Mouse (Mus musculus): ENCODE measurements around the gene C8a.

C8a gene

GRCm38 (mm10) chr4:104843546-104843945 is 32.7 kb downstream of the C8a start:
- no peak for DNase-seq (ENCODE audit: low read depth in 2 of 2, low spot score in 2 of 2)

DNA sequence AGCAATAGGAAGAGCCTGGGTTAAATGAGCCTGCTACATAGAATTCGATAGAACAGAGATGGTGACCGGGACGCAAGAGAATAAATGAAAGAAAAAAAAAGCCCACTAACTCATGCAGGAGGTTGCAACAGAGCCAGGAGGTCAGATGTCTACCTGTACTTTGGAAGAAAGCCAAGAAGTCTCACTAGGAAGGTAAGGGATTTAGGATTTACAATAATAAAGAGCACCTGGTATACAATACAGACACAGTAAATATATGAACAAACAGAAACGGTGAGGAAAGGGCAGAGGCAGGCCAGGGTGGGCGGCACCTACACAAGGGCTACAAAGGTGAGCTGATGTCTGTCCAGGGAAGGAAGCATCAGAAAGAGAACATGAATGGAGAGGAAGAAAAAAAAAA is 34.0 kb downstream of the C8a start:
- no peak for DNase-seq (ENCODE audit: low read depth in 2 of 2, low spot score in 2 of 2)

- no peak for DNase-seq (ENCODE audit: low read depth in 2 of 2, low spot score in 2 of 2)
Observed at GRCm38 (mm10) chr4:104838342-104838741, 37.9 kb downstream of the C8a start.

GRCm38 (mm10) chr4:104835096-104835495 is 41.1 kb downstream of the C8a start:
- DNase-seq (ENCODE audit: low read depth in 2 of 2, low spot score in 2 of 2) = no peak

- no peak for DNase-seq (ENCODE audit: low read depth in 2 of 2, low spot score in 2 of 2)
Observed at GRCm38 (mm10) chr4:104828939-104829338, 47.3 kb downstream of the C8a start.

- DNase-seq (ENCODE audit: low read depth in 2 of 2, low spot score in 2 of 2) = no peak
Observed at GRCm38 (mm10) chr4:104824381-104825077, 51.7 kb downstream of the C8a start.

DNA sequence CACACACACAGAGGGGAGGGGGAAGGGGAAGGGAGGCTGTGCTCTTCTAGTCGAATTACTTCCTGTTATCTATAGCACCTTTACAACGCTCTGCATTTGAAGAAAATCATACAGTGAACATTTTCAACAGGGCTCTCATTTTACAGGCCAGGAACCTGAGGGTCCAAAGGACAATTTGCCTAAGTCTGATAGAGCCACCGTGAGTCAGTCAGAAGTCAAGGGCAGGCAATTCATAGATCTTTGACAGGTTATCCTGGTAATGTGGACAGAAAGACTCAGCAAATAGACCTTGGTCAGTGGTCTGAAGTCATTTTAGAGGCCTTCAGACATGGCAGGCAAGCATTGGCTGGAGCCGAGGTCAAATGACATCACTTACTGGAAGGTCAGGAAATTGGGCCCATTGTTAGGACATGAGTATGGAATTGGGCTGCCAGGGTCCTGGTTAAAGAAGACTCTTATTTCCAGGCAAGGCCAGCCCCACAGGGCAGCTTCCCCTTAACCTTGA is 52.5 kb downstream of the C8a start:
- DNase-seq (ENCODE audit: low read depth in 2 of 2, low spot score in 2 of 2) = no peak

DNA sequence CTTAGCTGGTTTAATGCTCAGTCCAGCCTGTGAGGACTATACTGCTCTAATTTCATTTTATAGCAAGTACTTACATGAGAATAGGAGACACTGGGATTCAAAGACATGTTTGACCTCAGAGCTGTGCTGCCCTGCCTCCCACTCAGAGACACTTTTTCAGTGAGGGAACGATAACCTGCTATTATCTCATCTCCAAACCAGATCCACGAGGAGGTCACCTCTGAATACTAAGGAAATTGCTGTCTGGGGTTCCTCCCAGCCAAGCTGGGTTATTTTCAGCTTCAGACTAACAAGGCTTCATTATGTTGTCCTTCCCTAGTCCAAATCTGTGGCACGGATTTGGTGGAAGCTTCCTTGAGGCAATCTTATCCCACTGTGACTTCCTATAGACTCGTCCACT is 56.3 kb downstream of the C8a start:
- no peak for DNase-seq (ENCODE audit: low read depth in 2 of 2, low spot score in 2 of 2)

GRCm38 (mm10) chr4:104818986-104819385 is 57.2 kb downstream of the C8a start:
- DNase-seq (ENCODE audit: low read depth in 2 of 2, low spot score in 2 of 2) = no peak

DNA sequence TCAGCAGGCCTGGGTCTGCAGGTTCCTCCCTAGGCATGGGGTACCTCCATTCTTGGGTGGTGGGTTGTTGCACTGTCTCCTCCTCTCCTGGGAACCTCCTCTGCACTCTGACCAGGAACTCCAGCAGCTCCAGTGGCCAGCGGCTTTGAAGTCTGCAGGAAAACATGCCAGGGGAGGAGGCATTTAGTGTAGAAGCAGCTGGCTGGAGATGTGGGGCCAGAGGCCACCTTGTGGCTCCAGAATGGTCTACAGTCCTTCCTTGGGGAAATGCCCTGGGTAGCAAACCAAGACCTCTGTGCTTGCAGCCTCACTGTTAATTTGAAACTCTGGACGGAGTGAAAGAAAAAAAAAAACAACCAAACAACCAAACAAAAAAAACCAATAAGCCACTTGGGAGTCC is 58.7 kb downstream of the C8a start:
- DNase-seq (ENCODE audit: low read depth in 2 of 2, low spot score in 2 of 2) = no peak

- no peak for DNase-seq (ENCODE audit: low read depth in 2 of 2, low spot score in 2 of 2)
Observed at GRCm38 (mm10) chr4:104816519-104817232, 59.5 kb downstream of the C8a start.

GRCm38 (mm10) chr4:104813617-104814016 is 62.6 kb downstream of the C8a start:
- no peak for DNase-seq (ENCODE audit: low read depth in 2 of 2, low spot score in 2 of 2)

DNA sequence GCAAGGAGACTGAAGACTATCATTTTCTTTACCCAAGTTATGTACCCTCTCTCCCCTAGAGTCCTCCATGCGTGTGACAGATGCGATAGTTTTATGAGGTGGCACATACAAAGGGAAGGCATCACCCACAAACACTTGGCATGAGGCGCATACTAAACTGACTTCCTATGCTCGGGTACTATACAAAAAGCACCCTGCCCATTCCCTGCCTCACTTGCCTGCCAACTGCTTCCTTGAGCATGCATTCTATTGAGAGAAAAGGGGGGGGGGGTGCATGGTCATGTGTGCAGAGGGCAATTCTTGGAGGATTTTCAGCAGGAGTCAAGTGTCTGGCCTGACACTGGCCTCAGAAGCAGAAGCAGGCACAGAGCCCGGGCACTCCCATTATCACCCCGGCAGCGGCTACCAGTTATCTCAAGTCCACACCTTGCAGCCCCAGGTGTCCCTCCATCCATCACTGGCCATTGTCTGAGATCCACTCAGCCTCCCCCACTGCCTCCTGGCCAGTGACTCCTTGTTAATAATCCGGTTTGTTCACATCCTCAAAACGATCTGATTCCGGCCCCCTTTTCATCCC is 65.4 kb downstream of the C8a start:
- DNase-seq (ENCODE audit: low read depth in 2 of 2, low spot score in 2 of 2) = no peak

DNA sequence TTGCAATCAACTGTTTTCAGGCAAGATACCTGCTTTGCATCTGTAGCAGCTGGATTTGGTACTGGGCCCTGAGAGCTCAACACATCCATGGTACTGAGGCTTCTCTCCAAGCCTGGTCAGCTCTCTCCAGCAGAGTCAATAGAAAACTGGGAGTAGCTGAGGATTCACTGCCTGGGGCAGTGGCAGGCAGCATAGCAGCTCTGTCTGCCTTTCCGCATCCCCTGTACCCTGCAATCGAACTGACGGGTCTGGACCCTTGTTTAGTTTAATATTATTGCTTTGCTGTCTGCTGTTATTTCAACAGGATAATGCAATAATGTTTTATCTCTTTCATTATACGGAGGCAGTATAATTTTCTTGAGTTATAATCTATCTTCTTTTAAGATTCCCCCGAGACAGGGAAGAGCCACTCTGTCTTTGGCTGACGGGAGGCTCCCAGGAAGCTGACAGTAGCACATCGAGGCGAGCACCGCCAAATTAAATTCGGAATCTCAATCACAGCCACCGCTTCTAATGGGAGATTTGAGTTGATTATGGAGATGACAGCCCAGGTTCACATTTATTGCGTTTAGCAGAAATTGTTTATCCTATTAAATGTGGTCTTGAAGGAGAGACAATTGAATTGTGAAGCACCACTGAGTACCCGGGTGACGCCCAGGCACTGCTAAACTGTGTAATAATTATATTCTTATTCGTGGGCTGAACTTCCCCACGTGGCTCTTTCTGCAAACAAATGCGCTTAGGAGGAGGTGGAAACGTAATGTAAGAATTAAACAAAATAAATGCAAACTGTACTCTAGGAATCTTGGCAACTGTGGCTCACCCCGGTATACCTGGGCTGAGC is 70.6 kb downstream of the C8a start:
- no peak for DNase-seq (ENCODE audit: low read depth in 2 of 2, low spot score in 2 of 2)

DNA sequence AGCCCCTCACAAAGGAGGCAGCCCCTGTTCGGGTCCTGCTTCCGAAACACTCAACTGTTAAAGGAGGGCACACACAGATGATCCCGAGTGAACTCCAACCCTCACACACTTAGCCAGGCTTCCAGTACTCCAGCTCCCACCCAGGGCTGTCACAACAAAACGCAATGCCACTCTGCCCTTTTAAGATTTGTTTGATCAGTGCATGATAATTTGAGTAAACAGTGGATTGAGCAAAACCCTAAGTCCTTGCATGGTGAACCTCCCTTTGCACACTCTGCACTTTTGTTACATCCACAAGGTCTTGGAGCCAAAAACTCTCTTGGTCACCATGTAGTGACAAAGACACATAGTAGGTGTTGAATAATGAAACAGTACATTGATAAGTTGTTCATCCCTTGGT is 72.1 kb downstream of the C8a start:
- DNase-seq (ENCODE audit: low read depth in 2 of 2, low spot score in 2 of 2) = no peak

DNA sequence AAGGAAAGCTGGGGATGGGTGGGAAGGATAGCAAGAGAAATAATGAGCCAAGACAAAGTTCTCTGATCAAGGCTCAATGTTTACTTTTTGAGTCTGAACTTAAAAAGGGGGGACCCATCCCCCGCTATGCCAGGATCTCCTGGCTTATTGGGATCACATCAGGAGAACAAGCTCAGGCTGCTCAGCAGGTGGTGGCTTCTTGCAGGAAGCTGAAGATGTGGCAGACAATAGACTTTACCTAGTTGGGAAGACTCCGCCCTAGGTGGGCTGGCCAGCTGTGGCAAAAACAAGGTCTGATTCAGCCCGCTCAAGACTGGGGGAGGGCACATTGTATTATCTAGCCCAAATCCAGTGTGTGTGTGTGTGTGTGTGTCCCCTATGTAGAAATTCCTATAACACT is 74.6 kb downstream of the C8a start:
- DNase-seq (ENCODE audit: low read depth in 2 of 2, low spot score in 2 of 2) = no peak

GRCm38 (mm10) chr4:104798951-104799350 is 77.2 kb downstream of the C8a start:
- DNase-seq (ENCODE audit: low read depth in 2 of 2, low spot score in 2 of 2) = no peak

DNA sequence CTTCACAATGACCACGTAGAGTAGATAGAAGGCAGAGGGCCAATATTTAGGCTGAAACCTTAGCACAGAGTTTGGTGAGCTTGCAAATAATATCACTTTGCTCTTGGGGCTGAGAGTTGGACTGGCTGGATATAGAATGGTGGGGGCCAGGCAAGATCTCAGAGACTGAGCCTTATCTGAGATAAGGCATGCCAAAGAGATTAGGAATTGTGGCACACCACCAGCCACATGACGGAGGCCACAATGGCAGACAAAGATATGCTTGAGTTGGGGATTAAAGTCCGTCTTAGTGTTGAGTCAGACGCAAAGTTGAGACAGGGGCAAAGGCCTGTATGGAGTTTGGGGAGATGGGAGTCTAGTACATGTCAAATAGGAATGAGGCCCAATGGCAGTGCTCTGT is 84.1 kb downstream of the C8a start:
- no peak for DNase-seq (ENCODE audit: low read depth in 2 of 2, low spot score in 2 of 2)

DNA sequence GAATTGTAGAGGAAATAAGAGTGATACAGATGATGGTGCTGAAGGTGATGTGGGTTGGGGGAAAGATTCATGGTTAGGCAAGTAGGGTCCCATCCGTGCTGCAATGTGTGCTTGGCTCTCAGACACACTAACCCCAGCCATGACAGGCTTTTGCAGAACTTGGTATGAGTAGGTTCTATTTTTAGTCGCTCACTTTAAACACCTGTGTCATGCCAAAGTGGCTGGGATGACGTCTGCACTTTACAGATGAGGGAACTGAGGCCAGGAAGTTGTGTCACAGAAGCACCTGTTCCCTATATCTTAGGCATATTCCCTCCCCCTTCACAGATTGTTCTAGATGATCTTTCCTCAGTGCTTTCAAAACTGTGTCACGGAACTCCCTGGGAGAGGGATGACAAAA is 93.9 kb downstream of the C8a start:
- DNase-seq (ENCODE audit: low read depth in 2 of 2, low spot score in 2 of 2) = no peak

DNA sequence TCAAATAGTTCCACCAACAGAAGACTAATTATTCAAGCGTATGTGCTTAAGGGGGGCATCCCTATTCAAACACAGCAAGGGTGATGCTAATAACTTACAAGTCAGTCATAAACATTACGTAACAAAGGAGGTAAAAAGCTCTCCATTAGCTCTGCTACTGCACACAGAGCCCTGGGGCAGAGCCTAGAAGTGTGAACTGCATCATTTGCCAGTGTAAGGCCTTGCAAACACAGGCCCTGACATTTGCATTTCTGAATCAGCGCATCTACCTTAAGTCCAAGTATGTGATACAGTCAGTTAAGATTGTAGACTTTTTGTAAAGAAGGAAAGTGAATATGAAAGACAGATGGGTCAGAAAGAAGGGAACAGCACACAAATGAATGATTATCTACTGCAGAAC is 94.8 kb downstream of the C8a start:
- no peak for DNase-seq (ENCODE audit: low read depth in 2 of 2, low spot score in 2 of 2)

DNA sequence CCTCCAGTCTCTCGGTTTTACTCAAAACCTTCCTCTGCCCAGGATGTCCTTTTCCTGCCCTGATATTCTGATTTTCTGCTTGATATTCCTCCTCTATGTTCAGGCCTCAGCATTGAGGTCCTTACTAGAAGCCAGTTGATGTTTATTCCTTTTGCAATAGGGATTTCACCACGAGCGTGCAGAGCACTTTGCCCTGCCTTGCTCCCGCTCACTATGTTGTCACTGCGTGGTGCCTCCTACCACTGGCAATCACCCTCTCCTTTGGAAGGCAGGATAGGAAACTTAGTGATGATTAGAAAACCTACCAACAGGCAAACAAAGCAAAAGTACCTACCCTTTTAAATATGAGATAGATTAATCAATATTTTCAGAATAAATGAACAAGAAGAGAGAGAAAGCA is 96.7 kb downstream of the C8a start:
- DNase-seq (ENCODE audit: low read depth in 2 of 2, low spot score in 2 of 2) = no peak

- DNase-seq (ENCODE audit: low read depth in 2 of 2, low spot score in 2 of 2) = no peak
Observed at GRCm38 (mm10) chr4:104775601-104776000, 100.6 kb downstream of the C8a start.

Data from CD8-positive naive resting alpha-beta T cell, adult 2 months (primary cell).